Mouse (Mus musculus) adrenal gland, postnatal 14 days (tissue): ENCODE results near the gene Atp11c. TPM values are rescaled to one million over a fixed set of nuclear protein-coding genes. Genes with fewer than 3 reads are reported as not detected.

Experiments used
- DNase-seq: peaks from one replicate; pipeline ENCODE4 v3.0.0; 2021; ENCODE audit warnings: mixed read lengths
- microRNA-seq, 2 experiments: library from miRNA; unstranded; fragments of <30 nt; microRNA quantifications; one replicate each; pipeline ENCODE4 v1.2.0; 2021
- total RNA-seq: library from RNA; stranded (reverse); gene quantifications from 2 replicates; pipeline ENCODE4 v1.2.3, GENCODE M21; 2021

Gene Atp11c
- total RNA-seq, 1 experiment from 2014 or later = 26.2 TPM

DNA sequence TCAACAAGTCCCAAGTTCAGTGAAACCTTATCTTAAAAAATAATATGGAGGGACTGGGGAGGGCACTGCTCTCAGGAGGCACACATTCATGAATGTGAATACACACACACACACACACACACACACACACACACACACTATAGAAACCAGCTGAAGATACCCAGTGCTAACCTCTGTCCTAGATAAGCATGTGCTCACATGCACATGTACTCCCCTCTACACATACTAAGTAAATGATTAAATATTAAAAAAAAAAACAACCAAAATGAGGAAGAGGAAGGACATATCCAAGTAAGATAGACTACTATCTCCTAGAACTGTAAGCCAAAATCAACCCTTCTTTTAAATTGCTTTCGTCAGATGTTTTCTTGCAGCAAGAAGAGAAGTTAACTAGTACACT lies 205.6 kb downstream of the Atp11c start:
- no peak for DNase-seq

DNA sequence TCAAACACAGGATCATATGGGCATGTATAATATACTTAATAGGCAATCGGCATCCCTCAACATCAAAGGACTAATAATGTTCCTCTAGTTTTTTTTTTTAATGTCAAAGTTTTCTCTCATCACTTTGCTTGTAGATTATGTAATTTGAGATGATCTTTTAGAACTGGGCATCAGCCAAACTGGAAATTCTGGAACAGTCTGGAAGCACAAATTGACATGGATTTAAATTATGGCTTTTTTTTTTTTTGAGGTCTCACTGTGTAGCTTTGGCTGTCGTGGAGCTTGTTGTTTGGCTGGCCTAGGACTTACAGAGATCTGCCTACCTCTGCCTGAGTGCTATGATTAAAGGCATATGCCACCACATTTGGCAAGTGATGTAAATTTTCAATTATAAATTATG lies 210.8 kb downstream of the Atp11c start:
- no peak for DNase-seq

DNA sequence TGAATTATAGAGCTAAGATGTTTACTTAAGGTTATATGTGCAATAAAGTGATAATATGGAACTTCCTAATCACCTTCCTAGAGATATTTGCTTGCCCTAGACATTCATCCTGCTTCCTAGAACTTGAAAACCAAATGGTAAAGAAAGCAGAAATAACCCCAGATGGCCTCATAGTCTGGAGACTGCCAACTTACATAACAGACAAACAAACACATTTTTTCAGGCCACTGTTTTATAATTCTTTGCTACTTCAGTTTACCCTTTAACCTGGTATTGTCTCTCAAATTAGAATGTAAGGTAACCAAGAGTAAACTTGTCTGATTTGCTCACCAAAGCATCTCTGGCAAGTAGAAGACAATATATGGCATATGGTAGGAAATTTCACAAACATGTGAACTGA lies 212.1 kb downstream of the Atp11c start:
- no peak for DNase-seq

GRCm38 (mm10) chrX:60348741-60349140 lies 243.8 kb downstream of the Atp11c start:
- DNase-seq = no peak

DNA sequence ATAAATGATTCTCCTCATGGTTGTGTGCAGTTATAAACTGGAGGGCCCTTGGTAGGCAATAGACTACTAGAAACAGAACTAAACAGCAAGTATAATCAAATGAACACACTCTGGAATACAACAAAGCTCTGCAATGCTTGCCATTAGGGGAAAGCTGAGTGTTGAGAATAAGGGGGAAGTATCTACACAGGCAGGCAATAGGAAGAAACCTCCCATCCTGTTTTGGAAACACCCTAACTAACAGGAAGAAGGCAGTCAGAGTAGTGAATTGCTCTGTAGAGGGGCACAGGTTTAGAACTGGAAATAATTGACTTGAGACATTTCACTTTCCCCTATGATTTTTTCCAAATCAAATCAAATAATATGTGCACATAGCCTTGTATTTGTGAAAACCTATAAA lies 247.1 kb downstream of the Atp11c start:
- DNase-seq = no peak

- no peak for DNase-seq
Measured at GRCm38 (mm10) chrX:60344991-60345390, 247.5 kb downstream of the Atp11c start.

- no peak for DNase-seq
Measured at GRCm38 (mm10) chrX:60329735-60330134, 262.8 kb downstream of the Atp11c start.

GRCm38 (mm10) chrX:60321321-60321720 lies 271.2 kb downstream of the Atp11c start:
- DNase-seq = no peak

DNA sequence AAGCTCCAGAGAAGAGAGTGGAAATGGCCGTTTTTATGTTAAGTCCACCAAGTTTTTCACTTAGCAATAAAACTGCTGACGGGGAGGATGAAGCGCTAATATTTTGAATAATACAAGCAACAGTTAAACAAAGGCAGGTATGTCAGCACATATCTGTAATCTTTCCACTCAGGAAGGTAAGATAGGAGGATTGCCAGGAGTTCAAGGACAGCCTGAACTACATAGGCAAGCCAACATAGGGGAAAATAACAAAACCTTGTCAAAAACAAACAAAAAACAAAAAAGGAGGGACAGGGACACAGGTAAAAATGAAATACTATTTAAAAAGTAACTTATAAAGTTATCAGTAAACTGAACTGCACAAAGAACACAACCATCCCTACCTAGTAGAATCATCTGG lies 274.8 kb downstream of the Atp11c start:
- DNase-seq = no peak

GRCm38 (mm10) chrX:60292335-60292734 lies 300.2 kb downstream of the Atp11c start:
- no peak for DNase-seq

- no peak for DNase-seq
Measured at GRCm38 (mm10) chrX:60255346-60255745, 337.2 kb downstream of the Atp11c start.

- DNase-seq = no peak
Measured at GRCm38 (mm10) chrX:60187726-60188125, 404.8 kb downstream of the Atp11c start.

GRCm38 (mm10) chrX:60182611-60183010 lies 409.9 kb downstream of the Atp11c start:
- DNase-seq = no peak

GRCm38 (mm10) chrX:60178744-60179458 lies 413.6 kb downstream of the Atp11c start, which contains the start of gene Mcf2:
Gene Mcf2 (minus strand): TSS chrX:60179089.
- peak; percentile 11 for DNase-seq

DNA sequence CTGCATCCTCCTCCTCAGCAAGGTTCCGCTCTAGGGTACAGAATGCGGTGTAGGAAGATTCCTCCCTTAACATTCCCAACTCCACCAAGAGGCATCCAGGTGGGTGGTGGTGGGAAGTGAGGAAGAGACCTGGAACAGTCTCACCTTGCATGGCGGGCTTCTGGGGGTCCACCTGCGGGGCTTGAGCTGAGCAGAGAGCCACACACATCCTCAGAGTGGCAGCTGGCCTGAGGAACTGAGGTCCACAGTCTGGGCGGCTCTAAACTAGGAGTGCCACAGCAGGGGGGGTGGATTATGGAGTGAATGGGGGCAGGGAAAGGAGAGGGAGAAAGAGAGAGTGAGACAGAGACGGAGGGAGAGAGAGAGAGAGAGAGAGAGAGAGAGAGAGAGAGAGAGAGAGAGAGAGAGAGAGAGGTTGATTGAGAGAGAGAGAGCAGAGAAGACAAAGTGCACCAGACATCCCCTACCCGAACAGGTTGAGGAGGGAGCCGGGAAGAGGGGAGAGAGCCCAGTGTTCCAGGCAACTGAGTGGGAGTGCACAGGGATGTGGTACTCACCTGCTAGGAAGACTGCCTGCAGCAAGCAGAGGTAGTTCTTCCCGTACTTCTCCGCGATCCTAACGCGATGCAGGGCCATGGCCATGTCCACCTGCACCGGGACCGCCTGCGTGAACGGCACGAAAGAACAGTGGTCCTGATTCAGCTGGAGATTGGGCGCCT lies 414.3 kb downstream of the Atp11c start:
- DNase-seq = peak; percentile 4

Small RNA genes within 50 kb of the gene (microRNA-seq; reads per million reads assigned to microRNA genes)
- 23.5 to 55.2 reads per million in 2 experiments for gene Mir505

Other genes starting within 250 kb of the Atp11c start
- not detected in 2 replicates for gene Gm7073, start 53.4 kb downstream of the Atp11c start, total RNA-seq